Mouse (Mus musculus) midbrain, embryonic 16.5 days (tissue): ENCODE measurements around the gene Fgfr2. TPM values are rescaled to one million over a fixed set of nuclear protein-coding genes. Genes with fewer than 3 reads are reported as not detected.

Source experiments
- ATAC-seq: fragments of 200-750 bp; cut with Nextera tagmentation; 2 replicates; pipeline ENCODE4 v1.8.0; 2017; ENCODE audit warnings: moderate TSS enrichment
- H3K27ac ChIP-seq: fragments of 300-500 bp; sonication (generic); 2 replicates; pipeline ENCODE4 v1.5.1; 2014; ENCODE audit warnings: mild to moderate bottlenecking, low read length, mixed read lengths
- H3K27me3 ChIP-seq: fragments of 300-500 bp; sonication (generic); 2 replicates; pipeline ENCODE4 v1.6.1; 2014; ENCODE audit warnings: low read depth, low read length, mixed read lengths; ENCODE audit not compliant: control insufficient read depth, insufficient read depth
- H3K36me3 ChIP-seq: fragments of 300-500 bp; sonication (generic); 2 replicates; pipeline ENCODE4 v1.6.1; 2014; ENCODE audit warnings: mild to moderate bottlenecking, low read length, moderate library complexity, mixed read lengths; ENCODE audit not compliant: control insufficient read depth, insufficient read depth
- H3K4me1 ChIP-seq: fragments of 300-500 bp; sonication (generic); 2 replicates; pipeline ENCODE4 v1.6.1; 2014; ENCODE audit warnings: mild to moderate bottlenecking, low read length, mixed read lengths; ENCODE audit not compliant: control insufficient read depth, insufficient read depth
- H3K4me2 ChIP-seq: fragments of 300-500 bp; sonication (generic); 2 replicates; pipeline ENCODE4 v1.6.1; 2014; ENCODE audit warnings: mild to moderate bottlenecking, low read length, mixed read lengths
- H3K4me3 ChIP-seq: fragments of 300-500 bp; sonication (generic); 2 replicates; pipeline ENCODE4 v1.5.1; 2014; ENCODE audit warnings: low read depth, mild to moderate bottlenecking, low read length, moderate library complexity, mixed read lengths
- H3K9ac ChIP-seq: fragments of 300-500 bp; sonication (generic); 2 replicates; pipeline ENCODE4 v1.6.1; 2014; ENCODE audit warnings: low read depth, low read length, mixed read lengths
- H3K9me3 ChIP-seq: fragments of 300-500 bp; sonication (generic); replicated peaks from 2 replicates; pipeline ENCODE4 v1.6.1; 2014; ENCODE audit warnings: mild to moderate bottlenecking, low read length, mixed read lengths; ENCODE audit not compliant: control insufficient read depth, poor library complexity, severe bottlenecking
- WGBS: fragments of 180-500 bp; shearing (Covaris S2); extraction: QIAGEN DNeasy Blood & Tissue Kit; methylation state at CpG from one replicate; pipeline ENCODE4 v1.1.7; 2014; 5-methylcytosine and 5-hydroxymethylcytosine counted together
- polyA plus RNA-seq: library from polyadenylated mRNA; unstranded; fragments of >200 nt; fragmentation: Nextera tagmentation; extraction: Ambion mirVana; gene quantifications from 2 replicates; pipeline ENCODE4 v1.2.1, GENCODE M21; 2015

Fgfr2 gene
- polyA plus RNA-seq, 1 experiment from 2014 or later, result 23.8 TPM

GRCm38 (mm10) chr7:131669326-131669725 is 1453.8 kb downstream of the Fgfr2 start:
- no peak overlapping the region for H3K4me2 ChIP-seq
- no peak overlapping the region for H3K27ac ChIP-seq
- WGBS, result 85% methylated on average over 4 of the region's 4 CpGs
- no peak overlapping the region for H3K9ac ChIP-seq
- H3K4me3 ChIP-seq, result no peak overlapping the region
- no peaks in the 10 kb centered on the region for H3K27me3 ChIP-seq
- H3K4me1 ChIP-seq, result no peaks in the 10 kb centered on the region
- ATAC-seq, result no peak
- H3K9me3 ChIP-seq, result no peaks in the 10 kb centered on the region
- H3K36me3 ChIP-seq, result no peaks in the 10 kb centered on the region

GRCm38 (mm10) chr7:131660726-131661125 is 1462.4 kb downstream of the Fgfr2 start:
- Histone ChIP-seq H3K4me2 (no peak overlapping the region), H3K4me1 (no peaks in the 10 kb centered on the region; the same call in 1 of the 2 replicates), H3K9me3 (no peaks in the 10 kb centered on the region), H3K9ac (no peak overlapping the region), H3K36me3 (no peaks in the 10 kb centered on the region), H3K27ac (no peak overlapping the region), H3K4me3 (no peak overlapping the region), H3K27me3 (no peaks in the 10 kb centered on the region)
- 100% methylated on average over 1 of the region's 1 CpGs for WGBS
- no peak for ATAC-seq

- no peaks in the 10 kb centered on the region for H3K9me3 ChIP-seq
- WGBS, result 34% methylated on average over 7 of the region's 7 CpGs
- no peak overlapping the region for H3K9ac ChIP-seq
- H3K36me3 ChIP-seq, result no peaks in the 10 kb centered on the region
- H3K4me3 ChIP-seq, result no peak overlapping the region
- no peak overlapping the region for H3K4me2 ChIP-seq
- no peaks in the 10 kb centered on the region; the same call in 1 of the 2 replicates for H3K27me3 ChIP-seq
- no peak for ATAC-seq
- H3K27ac ChIP-seq, result no peak overlapping the region
- no peaks in the 10 kb centered on the region; the same call in 1 of the 2 replicates for H3K4me1 ChIP-seq
These were observed 1467.1 kb downstream of the Fgfr2 start for GRCm38 (mm10) chr7:131656017-131656416.

- no peak overlapping the region for H3K4me2 ChIP-seq
- no peak overlapping the region for H3K9ac ChIP-seq
- H3K9me3 ChIP-seq, result no peaks in the 10 kb centered on the region
- no peaks in the 10 kb centered on the region; the same call in 1 of the 2 replicates for H3K4me1 ChIP-seq
- ATAC-seq, result no peak
- no peaks in the 10 kb centered on the region for H3K36me3 ChIP-seq
- no peak overlapping the region for H3K4me3 ChIP-seq
- H3K27me3 ChIP-seq, result no peaks in the 10 kb centered on the region; the same call in 1 of the 2 replicates
- no peak overlapping the region for H3K27ac ChIP-seq
- WGBS, result 90% methylated on average over 6 of the region's 6 CpGs
These were observed 1469.7 kb downstream of the Fgfr2 start for GRCm38 (mm10) chr7:131653416-131653815.

GRCm38 (mm10) chr7:131651921-131652694 is 1471.0 kb downstream of the Fgfr2 start:
- Histone ChIP-seq H3K4me2 (no peak overlapping the region), H3K9ac (no peak overlapping the region), H3K36me3 (no peaks in the 10 kb centered on the region), H3K4me1 (no peaks in the 10 kb centered on the region; the same call in 1 of the 2 replicates), H3K9me3 (no peaks in the 10 kb centered on the region), H3K4me3 (no peak overlapping the region), H3K27me3 (no peaks in the 10 kb centered on the region; the same call in 1 of the 2 replicates), H3K27ac (no peak overlapping the region)
- ATAC-seq, result no peak
- 70% methylated on average over 12 of the region's 12 CpGs for WGBS

GRCm38 (mm10) chr7:131650277-131650676 is 1472.9 kb downstream of the Fgfr2 start:
- Histone ChIP-seq H3K4me2 (no peak overlapping the region), H3K27me3 (peaks cover 12% of the 10 kb centered on the region), H3K36me3 (no peaks in the 10 kb centered on the region), H3K9me3 (no peaks in the 10 kb centered on the region), H3K4me3 (no peak overlapping the region), H3K9ac (no peak overlapping the region), H3K27ac (no peak overlapping the region), H3K4me1 (no peaks in the 10 kb centered on the region; the same call in 1 of the 2 replicates)
- no peak for ATAC-seq
- WGBS, result 45% methylated on average over 2 of the region's 2 CpGs

GRCm38 (mm10) chr7:131648276-131648675 is 1474.9 kb downstream of the Fgfr2 start:
- Histone ChIP-seq H3K4me3 (no peak overlapping the region), H3K4me2 (no peak overlapping the region), H3K36me3 (no peaks in the 10 kb centered on the region), H3K9me3 (no peaks in the 10 kb centered on the region), H3K27ac (no peak overlapping the region), H3K4me1 (peaks cover 18% of the 10 kb centered on the region), H3K27me3 (peaks cover 16% of the 10 kb centered on the region), H3K9ac (no peak overlapping the region)
- no peak for ATAC-seq
- WGBS, result 43% methylated on average over 7 of the region's 7 CpGs

GRCm38 (mm10) chr7:131647583-131647982 is 1475.6 kb downstream of the Fgfr2 start:
- H3K36me3 ChIP-seq, result no peaks in the 10 kb centered on the region
- H3K4me1 ChIP-seq, result peaks cover 18% of the 10 kb centered on the region
- peaks cover 22% of the 10 kb centered on the region for H3K27me3 ChIP-seq
- no peak overlapping the region for H3K4me3 ChIP-seq
- no peak overlapping the region for H3K4me2 ChIP-seq
- WGBS, result 36% methylated on average over 3 of the region's 3 CpGs
- ATAC-seq, result no peak
- H3K9me3 ChIP-seq, result no peaks in the 10 kb centered on the region
- no peak overlapping the region for H3K9ac ChIP-seq
- no peak overlapping the region for H3K27ac ChIP-seq

- H3K9me3 ChIP-seq, result no peaks in the 10 kb centered on the region
- H3K4me1 ChIP-seq, result peaks cover 18% of the 10 kb centered on the region
- H3K27me3 ChIP-seq, result peaks cover 33% of the 10 kb centered on the region
- H3K36me3 ChIP-seq, result no peaks in the 10 kb centered on the region
- H3K4me2 ChIP-seq, result peak overlapping the region; percentile 49
- no peak for ATAC-seq
- H3K27ac ChIP-seq, result no peak overlapping the region
- H3K9ac ChIP-seq, result no peak overlapping the region
- peak overlapping the region; percentile 11 for H3K4me3 ChIP-seq
- 1% methylated on average over 13 of the region's 13 CpGs for WGBS
These were observed 1478.6 kb downstream of the Fgfr2 start for GRCm38 (mm10) chr7:131644586-131644985.
